Mouse (Mus musculus) liver, embryonic 14.5 days (tissue): ENCODE measurements at regions not wholly inside any gene's neighbourhood (a gene's known extent, or its start where the extent isn't known, plus 50 kb on each side); places are given as distances from the start of the nearest gene placed in this dataset.

Experiments
- CTCF ChIP-seq: IDR thresholded peaks from 2 replicates; pipeline ENCODE4 v1.5.1; 2016; ENCODE audit warnings: antibody characterized with exemption, low read depth, control low read depth
- EP300 ChIP-seq: IDR thresholded peaks from 2 replicates; pipeline ENCODE4 v1.6.1; 2016; ENCODE audit warnings: antibody characterized with exemption, low read depth

- TF ChIP-seq CTCF: no peak
- no peak for TF ChIP-seq EP300
These were observed 96.3 kb upstream of the Spaca1 start for GRCm38 (mm10) chr4:34146133-34146867.
